Mouse (Mus musculus): ENCODE results near the gene Cpz. TPM values are rescaled to one million over a fixed set of nuclear protein-coding genes. Genes with fewer than 3 reads are reported as not detected.

Cpz gene
- 1.4 and 1.6 TPM in 2 replicates for polyA plus RNA-seq (2012; rRNA removed)

- Histone ChIP-seq H3K36me3 (ENCODE audit: control insufficient read depth, insufficient read depth, low read length) (no peaks in the 10 kb centered on the region), H3K27me3 (ENCODE audit: control insufficient read depth, insufficient read depth, low read length) (peaks cover 5% of the 10 kb centered on the region; the same call in 1 of the 2 replicates), H3K4me1 (ENCODE audit: control insufficient read depth, insufficient read depth, insufficient read length, low read length) (no peaks in the 10 kb centered on the region), H3K4me3 (ENCODE audit: low read depth, low read length) (no peak within 1 kb of the TSS), H3K27ac (ENCODE audit: insufficient read depth, low read depth, low read length) (no peak within 1 kb of the TSS)
- WGBS = 4% methylated on average over 29 of the region's 29 CpGs
- TF ChIP-seq CTCF (IDR thresholded peaks at IDR 0.05; ENCODE audit: extremely low read depth, insufficient read length, insufficient replicate concordance, low read depth, low read length) = no peak
- no peak for TF ChIP-seq POLR2A (IDR thresholded peaks at IDR 0.05; ENCODE audit: low read depth, low read length)
Measured at GRCm38 (mm10) chr5:35525469-35526123, at the start of gene Cpz. Gene Cpz, minus strand, starts transcription at chr5:35525698.

GRCm38 (mm10) chr5:35574653-35575599 lies 49.4 kb upstream of the Cpz start, which contains the start of gene Trmt44:
Gene Trmt44, minus strand, starts transcription at chr5:35575070.
- H3K27me3 ChIP-seq (ENCODE audit: control insufficient read depth, insufficient read depth, low read length) = no peaks in the 10 kb centered on the region
- 3% methylated on average over 56 of the region's 56 CpGs for WGBS
- peak within 1 kb of the TSS; percentile 86 for H3K27ac ChIP-seq (ENCODE audit: insufficient read depth, low read depth, low read length)
- H3K4me1 ChIP-seq (ENCODE audit: control insufficient read depth, insufficient read depth, insufficient read length, low read length) = peaks cover 16% of the 10 kb centered on the region
- peaks cover 20% of the 10 kb centered on the region for H3K36me3 ChIP-seq (ENCODE audit: control insufficient read depth, insufficient read depth, low read length)
- TF ChIP-seq CTCF (IDR thresholded peaks at IDR 0.05; ENCODE audit: extremely low read depth, insufficient read length, insufficient replicate concordance, low read depth, low read length) (no peak), POLR2A (IDR thresholded peaks at IDR 0.05; ENCODE audit: low read depth, low read length) (peak; percentile 94)
- H3K4me3 ChIP-seq (ENCODE audit: low read depth, low read length) = peak within 1 kb of the TSS; percentile 92

- Histone ChIP-seq H3K27me3 (ENCODE audit: control insufficient read depth, insufficient read depth, low read length) (no peaks in the 10 kb centered on the region), H3K36me3 (ENCODE audit: control insufficient read depth, insufficient read depth, low read length) (peaks cover 36% of the 10 kb centered on the region), H3K4me1 (ENCODE audit: control insufficient read depth, insufficient read depth, insufficient read length, low read length) (peaks cover 9% of the 10 kb centered on the region), H3K27ac (ENCODE audit: insufficient read depth, low read depth, low read length) (no peak overlapping the region), H3K4me3 (ENCODE audit: low read depth, low read length) (no peak overlapping the region)
- WGBS = 61% methylated on average over 6 of the region's 6 CpGs
- no peak for TF ChIP-seq POLR2A (IDR thresholded peaks at IDR 0.05; ENCODE audit: low read depth, low read length)
- no peak for TF ChIP-seq CTCF (IDR thresholded peaks at IDR 0.05; ENCODE audit: extremely low read depth, insufficient read length, insufficient replicate concordance, low read depth, low read length)
Measured at GRCm38 (mm10) chr5:35571546-35571945, 46.0 kb upstream of the Cpz start.

GRCm38 (mm10) chr5:35566632-35567031 lies 41.1 kb upstream of the Cpz start:
- Histone ChIP-seq H3K4me3 (ENCODE audit: low read depth, low read length) (no peak overlapping the region), H3K36me3 (ENCODE audit: control insufficient read depth, insufficient read depth, low read length) (peaks cover 55% of the 10 kb centered on the region), H3K27ac (ENCODE audit: insufficient read depth, low read depth, low read length) (no peak overlapping the region), H3K27me3 (ENCODE audit: control insufficient read depth, insufficient read depth, low read length) (no peaks in the 10 kb centered on the region), H3K4me1 (ENCODE audit: control insufficient read depth, insufficient read depth, insufficient read length, low read length) (peaks cover 6% of the 10 kb centered on the region; the same call in 1 of the 2 replicates)
- WGBS = 94% methylated on average over 4 of the region's 4 CpGs
- no peak for TF ChIP-seq POLR2A (IDR thresholded peaks at IDR 0.05; ENCODE audit: low read depth, low read length)
- TF ChIP-seq CTCF (IDR thresholded peaks at IDR 0.05; ENCODE audit: extremely low read depth, insufficient read length, insufficient replicate concordance, low read depth, low read length) = no peak

GRCm38 (mm10) chr5:35565217-35565616 lies 39.7 kb upstream of the Cpz start:
- H3K4me3 ChIP-seq (ENCODE audit: low read depth, low read length) = peak overlapping the region; percentile 35
- 0 out of 2 replicates have a peak, but pooled peaks cover 3% of the 10 kb centered on the region for H3K4me1 ChIP-seq (ENCODE audit: control insufficient read depth, insufficient read depth, insufficient read length, low read length)
- peaks cover 52% of the 10 kb centered on the region for H3K36me3 ChIP-seq (ENCODE audit: control insufficient read depth, insufficient read depth, low read length)
- H3K27ac ChIP-seq (ENCODE audit: insufficient read depth, low read depth, low read length) = peak overlapping the region; percentile 67
- 34% methylated on average over 9 of the region's 9 CpGs for WGBS
- H3K27me3 ChIP-seq (ENCODE audit: control insufficient read depth, insufficient read depth, low read length) = no peaks in the 10 kb centered on the region
- TF ChIP-seq POLR2A (IDR thresholded peaks at IDR 0.05; ENCODE audit: low read depth, low read length) (no peak), CTCF (IDR thresholded peaks at IDR 0.05; ENCODE audit: extremely low read depth, insufficient read length, insufficient replicate concordance, low read depth, low read length) (no peak)

- Histone ChIP-seq H3K27ac (ENCODE audit: insufficient read depth, low read depth, low read length) (no peak overlapping the region), H3K36me3 (ENCODE audit: control insufficient read depth, insufficient read depth, low read length) (peaks cover 46% of the 10 kb centered on the region), H3K4me3 (ENCODE audit: low read depth, low read length) (no peak overlapping the region), H3K4me1 (ENCODE audit: control insufficient read depth, insufficient read depth, insufficient read length, low read length) (0 out of 2 replicates have a peak, but pooled peaks cover 3% of the 10 kb centered on the region), H3K27me3 (ENCODE audit: control insufficient read depth, insufficient read depth, low read length) (no peaks in the 10 kb centered on the region)
- WGBS = 0% methylated on average over 1 of the region's 1 CpGs
- TF ChIP-seq POLR2A (IDR thresholded peaks at IDR 0.05; ENCODE audit: low read depth, low read length) = no peak
- peak; percentile 95 for TF ChIP-seq CTCF (IDR thresholded peaks at IDR 0.05; ENCODE audit: extremely low read depth, insufficient read length, insufficient replicate concordance, low read depth, low read length)
Measured at GRCm38 (mm10) chr5:35563449-35563848, 38.0 kb upstream of the Cpz start.

Data from small intestine, adult 2 months (tissue).